Mouse (Mus musculus): ENCODE data around the gene Acot7.

The Acot7 gene

GRCm38 (mm10) chr4:152277916-152278315 is 100.0 kb downstream of the Acot7 start:
- no peak for DNase-seq

GRCm38 (mm10) chr4:152278986-152279385 is 101.1 kb downstream of the Acot7 start:
- no peak for DNase-seq

- peak; percentile 47 for DNase-seq
These were observed 103.7 kb downstream of the Acot7 start for GRCm38 (mm10) chr4:152281601-152282000.

GRCm38 (mm10) chr4:152282721-152283120 is 104.8 kb downstream of the Acot7 start:
- DNase-seq: peak; percentile 62

- peak; percentile 87 for DNase-seq
These were observed 105.4 kb downstream of the Acot7 start for GRCm38 (mm10) chr4:152283186-152283950.

- DNase-seq: peak; percentile 86
These were observed 107.6 kb downstream of the Acot7 start for GRCm38 (mm10) chr4:152285505-152285904.

GRCm38 (mm10) chr4:152286183-152286582 is 108.2 kb downstream of the Acot7 start:
- DNase-seq: peak; percentile 68

- DNase-seq: peak; percentile 54
These were observed 109.0 kb downstream of the Acot7 start for GRCm38 (mm10) chr4:152286887-152287286.

GRCm38 (mm10) chr4:152287317-152288120 is 109.6 kb downstream of the Acot7 start:
- DNase-seq: peak; percentile 42

- peak; percentile 30 for DNase-seq
These were observed 110.5 kb downstream of the Acot7 start for GRCm38 (mm10) chr4:152288398-152288945.

- no peak for DNase-seq
These were observed 112.5 kb downstream of the Acot7 start for GRCm38 (mm10) chr4:152290385-152290784.

GRCm38 (mm10) chr4:152290991-152291390 is 113.1 kb downstream of the Acot7 start:
- no peak for DNase-seq

GRCm38 (mm10) chr4:152291562-152291961 is 113.6 kb downstream of the Acot7 start, which contains the start of gene Hes3:
Gene Hes3, minus strand, starts transcription at chr4:152291662.
- DNase-seq: no peak

GRCm38 (mm10) chr4:152292102-152292765 is 114.3 kb downstream of the Acot7 start:
- DNase-seq: no peak

GRCm38 (mm10) chr4:152294188-152294929 is 116.4 kb downstream of the Acot7 start:
- DNase-seq: no peak

GRCm38 (mm10) chr4:152295916-152296315 is 118.0 kb downstream of the Acot7 start:
- DNase-seq: no peak

- DNase-seq: no peak
These were observed 118.4 kb downstream of the Acot7 start for GRCm38 (mm10) chr4:152296371-152296770.

GRCm38 (mm10) chr4:152296874-152297861 is 119.2 kb downstream of the Acot7 start, which contains the start of gene Icmt:
Gene Icmt, plus strand, starts transcription at chr4:152297227.
- peak; percentile 99 for DNase-seq

GRCm38 (mm10) chr4:152298836-152299235 is 120.9 kb downstream of the Acot7 start:
- peak; percentile 42 for DNase-seq

- peak; percentile 44 for DNase-seq
These were observed 122.4 kb downstream of the Acot7 start for GRCm38 (mm10) chr4:152300375-152300774.

- no peak for DNase-seq
These were observed 124.1 kb downstream of the Acot7 start for GRCm38 (mm10) chr4:152302012-152302411.
